Mouse (Mus musculus) kidney, postnatal 36 days (tissue): ENCODE measurements around the gene Atp13a1.

ENCODE experiments used
- DNase-seq, 2 experiments: peaks; one replicate each; pipeline ENCODE4 v3.0.0; 2021 to 2022; ENCODE audit warnings: mixed read lengths in 2 of 2

The Atp13a1 gene

GRCm38 (mm10) chr8:69801796-69802195 lies 10.8 kb downstream of the Atp13a1 start:
- no peak for DNase-seq

GRCm38 (mm10) chr8:69802216-69802615 lies 11.3 kb downstream of the Atp13a1 start:
- DNase-seq, result peak in 1 of 2 experiments; percentile 0

GRCm38 (mm10) chr8:69803366-69803765 lies 12.4 kb downstream of the Atp13a1 start:
- no peak for DNase-seq

- no peak for DNase-seq
Observed at GRCm38 (mm10) chr8:69804537-69804936, 13.6 kb downstream of the Atp13a1 start.

- peak in 1 of 2 experiments; percentile 1 for DNase-seq
Observed at GRCm38 (mm10) chr8:69805086-69805485, 14.1 kb downstream of the Atp13a1 start.

- no peak for DNase-seq
Observed at GRCm38 (mm10) chr8:69805491-69805890, 14.5 kb downstream of the Atp13a1 start.

- no peak for DNase-seq
Observed at GRCm38 (mm10) chr8:69807236-69807635, 16.3 kb downstream of the Atp13a1 start.

- peak; percentile 84 to 93 for DNase-seq
Observed at GRCm38 (mm10) chr8:69808094-69808863, 17.3 kb downstream of the Atp13a1 start, which contains the start of gene Gmip. Gene Gmip, plus strand, starts transcription at chr8:69808679.

GRCm38 (mm10) chr8:69808864-69809403 lies 18.0 kb downstream of the Atp13a1 start:
- peak in 1 of 2 experiments; percentile 41 for DNase-seq

GRCm38 (mm10) chr8:69809820-69810219 lies 18.9 kb downstream of the Atp13a1 start:
- no peak for DNase-seq

- no peak for DNase-seq
Observed at GRCm38 (mm10) chr8:69814881-69815280, 23.9 kb downstream of the Atp13a1 start.

GRCm38 (mm10) chr8:69815396-69815795 lies 24.4 kb downstream of the Atp13a1 start:
- peak; percentile 66 to 74 for DNase-seq

GRCm38 (mm10) chr8:69820466-69820865 lies 29.5 kb downstream of the Atp13a1 start:
- peak; percentile 79 to 87 for DNase-seq

GRCm38 (mm10) chr8:69821971-69822385 lies 31.0 kb downstream of the Atp13a1 start:
- peak; percentile 67 to 75 for DNase-seq

- peak; percentile 86 to 90 for DNase-seq
Observed at GRCm38 (mm10) chr8:69822386-69823191, 31.6 kb downstream of the Atp13a1 start, which contains the start of gene Lpar2. Gene Lpar2, plus strand, starts transcription at chr8:69822429.

GRCm38 (mm10) chr8:69826371-69826770 lies 35.4 kb downstream of the Atp13a1 start:
- peak; percentile 57 to 68 for DNase-seq

- peak; percentile 84 for DNase-seq
Observed at GRCm38 (mm10) chr8:69832298-69832853, 41.4 kb downstream of the Atp13a1 start, which contains the start of gene Pbx4. Gene Pbx4, plus strand, starts transcription at chr8:69832491.

- peak; percentile 68 to 70 for DNase-seq
Observed at GRCm38 (mm10) chr8:69837057-69837682, 46.2 kb downstream of the Atp13a1 start.

GRCm38 (mm10) chr8:69847167-69848065 lies 56.5 kb downstream of the Atp13a1 start:
- no peak for DNase-seq

- DNase-seq, result no peak
Observed at GRCm38 (mm10) chr8:69848951-69849350, 58.0 kb downstream of the Atp13a1 start.

- peak in 1 of 2 experiments; percentile 33 for DNase-seq
Observed at GRCm38 (mm10) chr8:69849899-69850298, 58.9 kb downstream of the Atp13a1 start.
